In the genomic region with DNA sequence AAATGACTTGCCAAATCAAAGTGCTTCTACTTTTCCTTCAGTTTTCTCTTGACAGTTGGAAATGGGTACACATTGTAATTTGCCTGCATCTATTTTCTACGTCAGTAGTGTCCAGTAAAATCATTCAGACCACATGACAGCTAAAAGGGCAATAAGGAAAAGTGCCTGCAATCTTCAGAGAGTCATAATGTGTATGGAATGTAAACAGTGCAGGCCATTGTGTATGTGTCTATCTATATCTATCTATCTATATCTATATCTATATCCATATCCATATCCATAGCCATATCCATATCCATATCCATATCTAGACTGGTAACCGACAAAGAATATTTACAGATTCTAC, we compare ENCODE assay signal across 22 mouse cellular contexts.
DNase-seq lines count a peak whose midpoint lies in the region; ATAC-seq and TF ChIP-seq lines count a peak whose summit lies in the region.
"Had no signal": no experiment of that assay in that cellular context is flagged by ENCODE, and none has a peak within 500 bp of the region (broad histone marks: within the 10 kb centered on the region; RNA-seq: fewer than 3 reads in every experiment).

No protein-coding gene starts in this region.

- no peaks in the 10 kb centered on the region for H3K9me3 ChIP-seq in heart, embryonic 13.5 days
- H3K9me3 ChIP-seq in kidney, postnatal 0 days (replicated peaks; ENCODE audit: low read length) = no peaks in the 10 kb centered on the region
- no peaks in the 10 kb centered on the region for H3K9me3 ChIP-seq in lung, postnatal 0 days (ENCODE audit: low read length)
- no peaks in the 10 kb centered on the region for H3K9me3 ChIP-seq in stomach, postnatal 0 days (ENCODE audit: control insufficient read depth, low read length)
- H3K9me3 ChIP-seq: forebrain, embryonic 10.5 days; liver, embryonic 12.5 days; midbrain, embryonic 13.5 days had no signal

- no peak for TF ChIP-seq EP300 in lung, postnatal 0 days (IDR thresholded peaks at IDR 0.05)
- TF ChIP-seq EP300 in stomach, postnatal 0 days (optimal IDR thresholded peaks at IDR 0.05) = no peak

- H3K4me3 ChIP-seq in heart, embryonic 13.5 days = no peak overlapping the region
- no peak overlapping the region for H3K4me3 ChIP-seq in kidney, postnatal 0 days (replicated peaks; ENCODE audit: low read depth, low read length)
- H3K4me3 ChIP-seq in lung, postnatal 0 days (ENCODE audit: low read depth, low read length) = no peak overlapping the region
- H3K4me3 ChIP-seq in stomach, postnatal 0 days (ENCODE audit: low read depth, low read length) = no peak overlapping the region
- H3K4me3 ChIP-seq: forebrain, embryonic 10.5 days; liver, embryonic 12.5 days; megakaryocyte, embryonic 14.5 days; midbrain, embryonic 13.5 days had no signal

- H3K27me3 ChIP-seq in heart, embryonic 13.5 days (replicated peaks) = no peaks in the 10 kb centered on the region
- no peaks in the 10 kb centered on the region for H3K27me3 ChIP-seq in kidney, postnatal 0 days (ENCODE audit: insufficient read depth, low read length)
- H3K27me3 ChIP-seq in lung, postnatal 0 days (replicated peaks; ENCODE audit: insufficient read depth, low read length) = no peaks in the 10 kb centered on the region
- H3K27me3 ChIP-seq in stomach, postnatal 0 days (ENCODE audit: control insufficient read depth, insufficient read depth, low read length) = no peaks in the 10 kb centered on the region
- H3K27me3 ChIP-seq: liver, embryonic 12.5 days; megakaryocyte, embryonic 14.5 days; midbrain, embryonic 13.5 days had no signal

- no peak for TF ChIP-seq CTCF in kidney, postnatal 0 days (IDR thresholded peaks at IDR 0.05; ENCODE audit: low read depth)
- TF ChIP-seq CTCF in lung, postnatal 0 days (IDR thresholded peaks at IDR 0.05) = no peak
- no peak for TF ChIP-seq CTCF in stomach, postnatal 0 days (IDR thresholded peaks at IDR 0.05; ENCODE audit: low read depth)

- no peak for ATAC-seq in heart, embryonic 13.5 days (ENCODE audit: extremely low read depth, insufficient number of reproducible peaks, low FRiP score, low TSS enrichment)
- ATAC-seq in kidney, postnatal 0 days (replicated peaks; ENCODE audit: low FRiP score, low read depth) = no peak
- no peak for ATAC-seq in lung, postnatal 0 days
- peak; percentile 45 for ATAC-seq in stomach, postnatal 0 days (ENCODE audit: low FRiP score, low TSS enrichment)
- ATAC-seq: CD4-positive, CD25-positive, alpha-beta regulatory T cell, adult 4 months; forebrain, embryonic 16.5 days; hindbrain, postnatal 0 days; liver, embryonic 12.5 days; midbrain, embryonic 13.5 days had no signal

- no peak for DNase-seq in heart, adult 11 months
- no peak for DNase-seq in kidney, postnatal 0 days (ENCODE audit: low spot score)
- DNase-seq in kidney, adult 9 months = no peak
- DNase-seq in lung, postnatal 0 days (ENCODE audit: low spot score) = peak; percentile 10
- DNase-seq in lung, postnatal 10 days = no peak
- no peak for DNase-seq in stomach, postnatal 0 days (ENCODE audit: low spot score)
- DNase-seq in ovary, postnatal 14 days (ENCODE audit: low spot score) = no peak
- DNase-seq: adrenal gland, postnatal 25 days; cerebellum, adult 9-11 months; gastrocnemius, postnatal 14 days; lung, adult 2 months; right cerebral cortex, postnatal 25 days; thymus, adult 18-20 months; thymus, postnatal 4 days had no signal

- peaks cover 28% of the 10 kb centered on the region for H3K4me1 ChIP-seq in heart, embryonic 13.5 days
- peaks cover 2% of the 10 kb centered on the region; the same call in 1 of the 2 replicates for H3K4me1 ChIP-seq in kidney, postnatal 0 days (replicated peaks; ENCODE audit: insufficient read depth, low read length)
- no peaks in the 10 kb centered on the region for H3K4me1 ChIP-seq in lung, postnatal 0 days (ENCODE audit: insufficient read depth, low read depth, low read length)
- no peaks in the 10 kb centered on the region for H3K4me1 ChIP-seq in stomach, postnatal 0 days (replicated peaks; ENCODE audit: control insufficient read depth, insufficient read depth)
- H3K4me1 ChIP-seq: liver, embryonic 12.5 days; megakaryocyte, embryonic 14.5 days had no signal

- no peaks in the 10 kb centered on the region for H3K36me3 ChIP-seq in heart, embryonic 13.5 days
- no peaks in the 10 kb centered on the region for H3K36me3 ChIP-seq in kidney, postnatal 0 days (ENCODE audit: insufficient read depth, low read length)
- no peaks in the 10 kb centered on the region for H3K36me3 ChIP-seq in lung, postnatal 0 days (ENCODE audit: insufficient read depth, low read length)
- H3K36me3 ChIP-seq in stomach, postnatal 0 days (ENCODE audit: control insufficient read depth, insufficient read depth, low read length) = no peaks in the 10 kb centered on the region
- H3K36me3 ChIP-seq: forebrain, embryonic 10.5 days; liver, embryonic 12.5 days; midbrain, embryonic 13.5 days had no signal

- H3K27ac ChIP-seq in heart, embryonic 13.5 days (replicated peaks) = peak overlapping the region; percentile 41; the same call in 1 of the 2 replicates
- H3K27ac ChIP-seq in kidney, postnatal 0 days = peak overlapping the region; percentile 13; the same call in 1 of the 2 replicates
- H3K27ac ChIP-seq in lung, postnatal 0 days (ENCODE audit: low read length) = no peak overlapping the region
- H3K27ac ChIP-seq in stomach, postnatal 0 days (replicated peaks) = no peak overlapping the region
- H3K27ac ChIP-seq: forebrain, embryonic 10.5 days; hindbrain, postnatal 0 days; liver, embryonic 12.5 days; midbrain, embryonic 13.5 days had no signal

- H3K9ac ChIP-seq in heart, embryonic 13.5 days = no peak overlapping the region
- H3K9ac ChIP-seq in kidney, postnatal 0 days (ENCODE audit: low read depth, low read length) = no peak overlapping the region
- H3K9ac ChIP-seq in lung, postnatal 0 days (replicated peaks; ENCODE audit: low read depth) = no peak overlapping the region
- H3K9ac ChIP-seq in stomach, postnatal 0 days (ENCODE audit: low read length) = no peak overlapping the region
- H3K9ac ChIP-seq: liver, embryonic 12.5 days; midbrain, embryonic 13.5 days had no signal

- H3K4me2 ChIP-seq in heart, embryonic 13.5 days = peak overlapping the region; percentile 40
- H3K4me2 ChIP-seq in kidney, postnatal 0 days (ENCODE audit: low read length) = no peak overlapping the region
- no peak overlapping the region for H3K4me2 ChIP-seq in lung, postnatal 0 days (replicated peaks; ENCODE audit: low read depth, low read length)
- H3K4me2 ChIP-seq in stomach, postnatal 0 days (replicated peaks; ENCODE audit: low read depth) = no peak overlapping the region
- H3K4me2 ChIP-seq: liver, embryonic 12.5 days; midbrain, embryonic 13.5 days had no signal

- WGBS in heart, embryonic 13.5 days = 71% methylated on average over 2 of the region's 2 CpGs
- 84% methylated on average over 2 of the region's 2 CpGs for WGBS in kidney, postnatal 0 days
- WGBS in lung, postnatal 0 days = 76% methylated on average over 2 of the region's 2 CpGs
- WGBS in stomach, postnatal 0 days = 44% methylated on average over 2 of the region's 2 CpGs

Comparison
In these comparisons a context has a peak if more than half of its experiments do, and no peak if none do; other contexts are left out.
1. H3K27ac ChIP-seq: peak in heart, embryonic 13.5 days (single experiment) and kidney, postnatal 0 days (single experiment); none in lung, postnatal 0 days (single experiment) and stomach, postnatal 0 days (single experiment).